Mouse (Mus musculus): ENCODE results near the gene Angel2. TPM values are rescaled to one million over a fixed set of nuclear protein-coding genes. Genes with fewer than 3 reads are reported as not detected.

Gene Angel2
- total RNA-seq, 2 experiments from 2014 or later: 37.0 to 39.8 TPM

DNA sequence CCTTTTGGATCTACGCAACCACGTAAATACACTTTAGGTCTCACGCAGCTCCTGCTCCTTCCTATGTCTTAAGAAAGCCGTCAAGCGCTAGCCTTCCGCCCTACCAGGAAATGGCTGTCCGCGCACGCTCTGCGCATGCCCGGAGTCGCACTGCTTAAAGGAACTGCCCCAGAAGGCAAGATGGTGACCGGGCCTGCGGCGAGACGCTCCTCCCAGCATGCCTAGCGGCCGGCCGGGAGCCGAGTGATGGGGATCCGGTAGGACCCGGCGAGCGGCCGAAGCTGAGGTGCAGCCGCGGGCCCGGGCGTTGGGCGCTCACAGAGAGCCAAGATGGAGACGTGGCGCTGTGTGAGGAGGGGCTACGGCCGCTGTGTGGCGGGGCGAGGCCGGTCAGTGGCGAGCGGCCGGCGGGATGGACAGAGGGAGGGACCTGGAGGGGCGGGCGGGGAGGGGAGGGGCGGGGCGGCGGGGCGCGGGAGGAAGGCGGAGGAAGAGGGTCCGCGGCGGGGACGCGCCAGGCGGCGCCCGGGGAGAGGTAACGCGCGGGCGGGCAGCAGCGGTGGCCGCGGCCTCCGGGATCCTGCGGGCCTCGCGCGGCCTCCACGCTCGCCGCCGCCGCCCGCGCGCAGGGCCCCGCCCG is 3.6 kb downstream of the Angel2 start:
- ATAC-seq (replicated peaks; ENCODE audit: low FRiP score, low TSS enrichment, poor library complexity, severe bottlenecking): peak; percentile 94

DNA sequence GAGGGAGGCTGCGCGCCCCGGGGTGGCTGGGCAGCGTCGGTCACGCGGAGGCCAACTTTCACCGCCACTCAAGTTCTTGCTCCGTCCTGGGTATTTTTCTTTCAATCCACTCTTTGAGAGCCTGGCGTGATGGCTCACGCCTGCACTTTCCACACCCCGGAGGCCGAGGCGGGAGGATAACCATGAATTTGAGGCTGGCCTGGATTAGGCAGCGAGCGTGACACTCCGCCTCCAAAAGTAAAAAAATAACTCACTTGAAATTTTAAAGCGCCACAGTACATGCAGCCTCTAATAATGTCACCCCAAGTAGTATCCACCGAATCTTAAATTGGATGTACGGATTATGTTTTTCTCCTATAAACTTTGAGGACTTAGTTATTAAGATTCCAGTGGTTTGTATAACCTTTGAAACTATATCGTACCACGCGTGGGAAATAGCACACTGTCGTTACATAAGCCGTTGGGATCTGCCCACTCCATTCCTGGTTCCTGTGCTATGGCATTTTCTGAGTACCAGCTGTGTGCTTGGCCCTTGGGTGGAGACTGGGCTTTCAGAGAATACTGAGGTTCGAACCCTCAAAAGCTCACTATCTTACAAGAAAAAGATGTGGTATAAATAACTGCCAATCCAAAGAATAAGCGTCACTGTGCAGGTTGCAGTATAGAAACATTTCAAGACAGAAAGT is 4.2 kb downstream of the Angel2 start:
- peak; percentile 39 for ATAC-seq (replicated peaks; ENCODE audit: low FRiP score, low TSS enrichment, poor library complexity, severe bottlenecking)

- ATAC-seq (replicated peaks; ENCODE audit: low FRiP score, low TSS enrichment, poor library complexity, severe bottlenecking): no peak
These were observed 5.3 kb downstream of the Angel2 start for GRCm38 (mm10) chr1:190930181-190930580.

- ATAC-seq (replicated peaks; ENCODE audit: low FRiP score, low TSS enrichment, poor library complexity, severe bottlenecking): no peak
These were observed 14.9 kb downstream of the Angel2 start for GRCm38 (mm10) chr1:190939803-190940202.

GRCm38 (mm10) chr1:190944109-190944760 is 19.3 kb downstream of the Angel2 start:
- ATAC-seq (replicated peaks; ENCODE audit: low FRiP score, low TSS enrichment, poor library complexity, severe bottlenecking): peak; percentile 94

DNA sequence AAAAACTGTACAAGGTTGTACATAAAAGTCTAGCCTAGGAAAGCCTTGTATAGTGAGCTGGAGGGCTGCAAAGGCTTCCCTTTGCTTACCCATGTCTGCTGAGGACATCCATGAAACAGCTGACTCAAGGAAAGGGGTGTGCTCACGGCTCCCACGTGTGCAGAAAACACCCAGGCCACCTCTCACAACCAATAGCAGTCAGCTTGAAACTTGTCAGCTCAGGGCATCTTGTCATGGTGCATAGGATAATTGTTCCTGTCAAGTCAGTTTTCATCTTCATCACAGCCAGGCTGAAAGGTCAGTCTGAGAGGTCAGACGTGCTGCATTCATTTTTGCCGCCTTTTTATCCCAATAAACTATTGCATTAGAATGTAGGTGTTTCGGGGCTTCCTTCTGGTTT is 23.1 kb downstream of the Angel2 start:
- ATAC-seq (replicated peaks; ENCODE audit: low FRiP score, low TSS enrichment, poor library complexity, severe bottlenecking): no peak

DNA sequence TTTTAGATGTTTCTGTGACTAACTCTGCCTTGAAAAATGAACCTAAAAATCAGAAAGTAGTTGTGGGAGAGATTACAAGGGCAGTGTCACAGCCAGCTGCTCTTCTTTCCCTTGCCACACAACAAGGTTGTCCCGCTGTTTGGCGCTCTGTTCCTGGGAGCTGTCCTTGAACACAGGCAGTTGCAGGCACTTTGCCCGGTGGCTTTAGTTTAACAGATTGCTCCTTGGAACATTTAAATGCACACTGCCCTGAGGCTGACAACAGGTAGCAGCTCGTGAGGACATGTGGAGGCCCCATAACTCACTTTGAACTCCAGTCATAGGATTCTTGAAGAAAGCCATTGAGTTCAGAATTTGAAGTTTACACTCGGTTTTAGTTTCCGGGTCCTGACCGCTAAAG is 23.5 kb downstream of the Angel2 start:
- ATAC-seq (replicated peaks; ENCODE audit: low FRiP score, low TSS enrichment, poor library complexity, severe bottlenecking): no peak

- no peak for ATAC-seq (replicated peaks; ENCODE audit: low FRiP score, low TSS enrichment, poor library complexity, severe bottlenecking)
These were observed 23.9 kb downstream of the Angel2 start for GRCm38 (mm10) chr1:190948846-190949245.

- peak; percentile 48 for ATAC-seq (replicated peaks; ENCODE audit: low FRiP score, low TSS enrichment, poor library complexity, severe bottlenecking)
These were observed 26.1 kb downstream of the Angel2 start for GRCm38 (mm10) chr1:190951014-190951413.

DNA sequence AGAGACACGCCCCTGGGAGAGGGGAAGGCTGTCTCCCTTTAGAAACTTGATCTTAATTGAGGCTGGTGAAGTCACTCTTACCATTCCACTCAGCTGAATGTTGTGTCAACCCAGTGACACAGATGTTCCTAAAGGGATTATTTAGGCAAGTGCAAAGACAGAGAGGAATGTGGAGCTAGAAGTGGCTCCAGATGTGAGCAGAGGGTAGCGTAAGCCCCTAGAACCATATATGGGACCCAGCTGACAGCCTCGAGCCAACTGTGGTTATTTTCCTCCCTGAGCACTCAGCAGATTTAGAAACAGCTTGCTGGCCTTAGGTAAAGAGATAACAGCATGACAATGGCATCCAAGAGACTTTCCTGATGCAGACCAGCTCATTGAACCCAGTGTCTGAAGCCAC is 28.1 kb downstream of the Angel2 start:
- no peak for ATAC-seq (replicated peaks; ENCODE audit: low FRiP score, low TSS enrichment, poor library complexity, severe bottlenecking)

DNA sequence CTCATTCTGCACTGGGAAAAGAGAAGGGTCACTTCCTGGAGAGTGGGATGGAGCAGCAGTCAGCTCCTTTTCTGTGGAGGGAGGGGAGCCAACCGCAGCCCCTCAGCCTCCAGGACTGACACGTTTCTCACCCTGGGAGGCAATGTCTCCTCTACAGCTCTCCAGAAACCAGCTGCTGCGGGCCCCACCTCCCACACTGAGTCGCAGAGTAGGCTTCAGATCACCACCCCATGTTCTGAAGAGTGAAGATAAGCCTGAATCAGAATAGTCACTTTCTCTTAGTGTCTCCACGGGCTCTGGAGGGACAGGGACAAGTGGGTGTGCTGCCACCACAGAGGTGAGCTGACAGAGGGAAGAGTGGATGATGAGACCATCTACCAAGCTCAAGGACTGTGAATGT is 33.9 kb downstream of the Angel2 start:
- peak; percentile 76 for ATAC-seq (replicated peaks; ENCODE audit: low FRiP score, low TSS enrichment, poor library complexity, severe bottlenecking)

GRCm38 (mm10) chr1:190962760-190963159 is 37.8 kb downstream of the Angel2 start:
- ATAC-seq (replicated peaks; ENCODE audit: low FRiP score, low TSS enrichment, poor library complexity, severe bottlenecking): no peak

DNA sequence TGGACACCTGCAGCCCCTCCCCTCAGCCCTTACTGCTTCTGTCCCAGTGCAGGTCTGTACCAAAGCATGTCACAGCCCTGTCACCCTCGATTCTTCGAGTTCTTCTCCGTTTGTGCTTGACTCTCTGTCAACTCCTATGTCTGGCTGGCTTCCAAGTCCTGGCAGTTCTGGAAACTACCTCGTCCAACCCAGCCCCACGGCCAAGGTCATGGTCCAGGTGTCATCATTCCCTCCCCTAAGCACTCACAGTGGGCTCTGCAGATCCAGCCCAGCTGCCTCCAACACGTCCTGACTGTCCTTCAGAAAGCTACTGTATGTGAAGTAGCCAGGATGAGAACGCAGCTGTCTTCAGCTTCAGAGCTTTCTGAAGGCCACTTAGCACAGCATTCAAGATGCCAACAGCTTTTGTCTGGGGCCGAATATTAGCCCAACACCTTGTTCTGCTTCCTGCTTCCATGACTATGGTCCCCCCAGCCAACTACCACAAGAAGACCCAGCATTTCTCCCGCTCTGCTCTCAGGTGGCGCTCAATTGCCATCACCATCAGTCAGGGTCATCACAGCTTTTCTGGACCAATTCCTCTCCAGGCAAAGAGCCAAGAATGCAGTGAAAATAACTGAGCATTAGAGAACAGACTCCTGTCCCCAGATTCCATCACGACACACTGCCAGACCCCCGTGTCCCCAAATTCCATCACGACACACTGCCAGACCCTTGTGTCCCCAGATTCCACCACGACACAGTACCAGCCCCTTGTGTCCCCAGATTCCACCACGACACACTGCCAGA is 40.3 kb downstream of the Angel2 start:
- no peak for ATAC-seq (replicated peaks; ENCODE audit: low FRiP score, low TSS enrichment, poor library complexity, severe bottlenecking)

DNA sequence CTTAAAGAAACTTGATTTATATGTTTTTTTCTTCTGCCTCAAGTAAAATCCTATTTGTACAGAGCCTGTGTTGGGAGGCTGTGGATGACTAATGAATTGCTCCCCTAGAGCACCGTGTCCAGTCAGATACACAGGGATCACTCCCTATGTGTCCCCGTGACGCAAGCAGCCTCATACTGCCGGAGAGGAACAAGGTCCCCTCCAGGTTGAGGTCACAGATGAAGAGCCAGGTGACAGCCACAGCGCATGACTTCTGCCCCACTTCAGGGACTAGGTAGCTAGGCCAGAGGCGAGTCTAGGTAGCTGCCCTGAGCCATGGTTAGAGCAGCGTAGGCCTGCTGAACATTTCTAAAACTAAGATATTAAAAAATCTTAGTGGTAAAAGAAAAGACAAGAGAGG is 43.1 kb downstream of the Angel2 start:
- no peak for ATAC-seq (replicated peaks; ENCODE audit: low FRiP score, low TSS enrichment, poor library complexity, severe bottlenecking)

DNA sequence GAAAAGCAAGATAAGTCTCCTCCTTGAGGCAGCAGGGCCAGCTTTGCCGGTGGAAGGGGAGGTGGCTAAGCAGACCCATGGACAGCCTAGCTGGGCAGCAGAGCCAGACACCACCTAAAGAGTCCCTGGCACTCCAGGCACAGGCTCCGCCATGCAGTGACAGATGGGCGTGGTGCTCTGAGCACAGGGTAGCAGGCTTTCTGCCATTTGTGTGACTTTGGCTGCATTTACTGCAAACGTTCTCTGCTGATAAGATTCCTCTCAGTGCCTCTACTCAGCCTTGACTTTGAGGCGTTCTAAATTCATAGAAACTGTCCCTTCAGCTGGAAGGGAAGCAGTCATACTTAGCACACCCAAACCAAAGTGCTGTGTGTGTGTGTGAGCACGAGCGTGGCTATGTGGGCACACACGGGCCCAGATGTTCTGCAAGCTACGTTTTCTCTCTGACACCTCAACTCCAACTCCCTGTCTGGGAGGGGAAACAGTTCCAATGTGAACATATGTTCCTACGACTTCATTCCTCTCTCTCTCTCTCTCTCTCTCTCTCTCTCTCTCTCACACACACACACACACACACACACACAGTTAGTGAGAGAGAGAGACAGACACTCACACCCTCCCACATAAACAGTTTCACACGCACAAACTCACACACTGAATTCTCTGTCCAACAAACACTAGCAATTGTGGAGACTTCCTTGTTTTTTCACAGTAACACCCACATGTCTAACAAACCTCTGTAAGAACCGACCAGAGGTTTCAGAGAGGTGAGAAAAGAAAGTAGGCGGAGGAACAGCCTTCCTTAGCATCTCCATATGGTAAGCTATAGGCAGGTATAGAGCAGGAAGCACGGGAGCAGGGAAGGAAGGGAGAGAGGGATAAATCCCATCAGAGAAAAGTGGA is 47.0 kb downstream of the Angel2 start:
- peak; percentile 91 for ATAC-seq (replicated peaks; ENCODE audit: low FRiP score, low TSS enrichment, poor library complexity, severe bottlenecking)

- ATAC-seq (replicated peaks; ENCODE audit: low FRiP score, low TSS enrichment, poor library complexity, severe bottlenecking): no peak
These were observed 47.8 kb downstream of the Angel2 start for GRCm38 (mm10) chr1:190972612-190973192.

DNA sequence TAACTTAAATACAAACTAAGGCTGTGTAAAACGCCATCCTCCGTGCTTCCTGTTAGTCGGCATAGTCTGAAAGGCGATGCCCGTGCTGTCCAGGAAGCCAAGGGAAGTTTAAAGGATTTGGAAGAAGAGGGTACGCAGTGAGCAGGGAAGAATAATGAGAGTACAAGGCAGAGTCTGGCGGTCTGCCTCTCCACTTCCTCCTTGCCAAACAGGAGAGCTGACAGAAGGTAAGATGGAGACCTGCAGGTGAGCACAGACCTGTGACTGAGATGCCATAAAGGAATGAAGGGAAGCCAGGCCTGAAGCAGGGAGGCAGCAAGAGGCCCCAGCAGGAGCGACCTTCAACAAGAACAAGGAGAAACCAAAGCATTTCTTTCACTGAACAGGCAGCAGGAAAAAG is 49.3 kb downstream of the Angel2 start:
- no peak for ATAC-seq (replicated peaks; ENCODE audit: low FRiP score, low TSS enrichment, poor library complexity, severe bottlenecking)

DNA sequence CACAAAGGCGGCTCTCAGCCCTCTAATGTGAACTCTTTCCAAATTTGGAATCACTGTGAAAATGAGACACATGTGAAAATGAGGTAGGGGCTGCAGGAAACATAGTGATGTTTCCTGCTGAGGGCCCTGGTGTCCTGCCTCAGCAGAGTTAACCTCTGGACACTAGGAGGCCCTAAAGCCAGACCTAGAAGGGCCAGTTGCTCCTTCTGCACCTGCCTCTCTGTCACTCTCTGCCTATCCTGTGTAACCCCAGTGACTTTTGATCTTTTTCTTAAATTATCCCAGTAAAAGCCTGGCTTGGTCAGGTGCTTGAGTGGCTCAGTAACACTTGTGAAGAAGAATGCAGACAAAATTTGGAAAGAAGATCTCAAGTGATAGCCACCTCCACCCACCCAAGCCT is 49.9 kb downstream of the Angel2 start:
- no peak for ATAC-seq (replicated peaks; ENCODE audit: low FRiP score, low TSS enrichment, poor library complexity, severe bottlenecking)

All from megakaryocyte-erythroid progenitor cell, adult 5-6 weeks (primary cell).